Mouse (Mus musculus) urinary bladder, postnatal 4 days (tissue): ENCODE data around the gene Slit1.

ENCODE experiments used
- DNase-seq, 2 experiments: peaks; one replicate each; pipeline ENCODE4 v3.0.0; 2021 to 2022; ENCODE audit warnings: low spot score in 2 of 2

Slit1 gene

GRCm38 (mm10) chr19:41743396-41743795 lies at the start of gene Slit1:
TSS of gene Slit1 (minus strand) at chr19:41743665.
- no peak for DNase-seq

- no peak for DNase-seq
These were observed 49.5 kb upstream of the Slit1 start for GRCm38 (mm10) chr19:41792934-41793486.

- no peak for DNase-seq
These were observed 47.9 kb upstream of the Slit1 start for GRCm38 (mm10) chr19:41791384-41791783.

DNA sequence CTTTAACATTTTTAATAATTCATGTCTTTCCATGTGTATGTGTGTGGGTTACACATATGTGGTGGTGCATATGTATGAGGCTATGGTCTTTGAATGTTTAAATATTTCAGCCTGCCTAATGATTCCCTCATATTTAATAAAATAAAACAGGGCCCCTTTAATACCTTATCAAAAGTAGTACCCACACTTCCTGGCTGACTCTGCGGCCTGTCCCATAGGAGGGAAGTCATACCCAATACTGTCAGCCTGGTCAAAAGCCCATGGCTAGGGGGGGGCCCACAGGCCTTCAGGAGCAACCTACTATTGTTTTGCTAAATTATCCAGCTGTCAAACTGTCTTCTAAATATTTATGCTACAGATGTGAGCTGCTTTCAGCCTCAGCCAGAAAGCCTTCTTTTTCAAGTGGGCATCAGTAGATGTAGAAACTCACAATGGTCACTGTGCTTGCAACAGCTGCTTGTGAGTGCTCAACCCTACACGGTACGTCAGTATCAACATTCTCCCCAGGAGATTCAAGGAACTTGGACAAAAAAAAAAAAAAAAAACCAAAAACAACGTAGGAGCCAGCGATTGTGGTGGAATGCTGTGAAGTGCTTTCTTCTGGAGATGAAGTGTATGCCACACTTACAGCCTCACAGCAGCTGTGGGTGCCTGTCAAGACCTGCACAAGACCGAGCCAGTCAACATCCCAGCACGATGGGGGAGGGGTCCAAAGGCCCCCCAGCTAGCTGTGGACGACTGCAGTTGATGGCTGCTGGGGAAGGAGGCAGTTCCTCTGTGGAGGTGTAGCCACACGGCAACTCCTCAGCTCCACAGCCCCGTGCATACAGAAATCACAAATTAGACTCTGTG lies 45.9 kb upstream of the Slit1 start:
- DNase-seq: no peak

- DNase-seq: no peak
These were observed 43.4 kb upstream of the Slit1 start for GRCm38 (mm10) chr19:41786896-41787295.

DNA sequence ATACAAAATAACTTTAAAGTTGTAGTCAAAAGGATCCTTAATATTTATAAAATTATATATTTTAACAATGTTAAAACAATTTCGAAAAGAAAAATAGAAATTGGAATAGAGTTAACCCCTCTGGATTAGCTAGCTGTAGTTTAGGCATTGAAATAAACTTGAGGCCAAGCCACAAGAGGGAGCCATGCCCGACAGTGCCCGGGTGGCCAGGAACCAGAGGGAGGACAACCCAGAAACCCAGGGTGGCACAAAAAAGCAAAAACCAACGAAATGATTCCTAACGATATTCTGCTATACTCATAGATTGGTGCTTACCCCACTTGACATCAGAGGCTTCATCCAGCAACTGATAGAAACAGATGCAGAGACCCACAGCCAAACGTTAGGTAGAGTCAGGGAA lies 34.0 kb upstream of the Slit1 start:
- no peak for DNase-seq

- DNase-seq: no peak
These were observed 25.2 kb upstream of the Slit1 start for GRCm38 (mm10) chr19:41768711-41769110.

GRCm38 (mm10) chr19:41766628-41767027 lies 23.2 kb upstream of the Slit1 start:
- DNase-seq: no peak

DNA sequence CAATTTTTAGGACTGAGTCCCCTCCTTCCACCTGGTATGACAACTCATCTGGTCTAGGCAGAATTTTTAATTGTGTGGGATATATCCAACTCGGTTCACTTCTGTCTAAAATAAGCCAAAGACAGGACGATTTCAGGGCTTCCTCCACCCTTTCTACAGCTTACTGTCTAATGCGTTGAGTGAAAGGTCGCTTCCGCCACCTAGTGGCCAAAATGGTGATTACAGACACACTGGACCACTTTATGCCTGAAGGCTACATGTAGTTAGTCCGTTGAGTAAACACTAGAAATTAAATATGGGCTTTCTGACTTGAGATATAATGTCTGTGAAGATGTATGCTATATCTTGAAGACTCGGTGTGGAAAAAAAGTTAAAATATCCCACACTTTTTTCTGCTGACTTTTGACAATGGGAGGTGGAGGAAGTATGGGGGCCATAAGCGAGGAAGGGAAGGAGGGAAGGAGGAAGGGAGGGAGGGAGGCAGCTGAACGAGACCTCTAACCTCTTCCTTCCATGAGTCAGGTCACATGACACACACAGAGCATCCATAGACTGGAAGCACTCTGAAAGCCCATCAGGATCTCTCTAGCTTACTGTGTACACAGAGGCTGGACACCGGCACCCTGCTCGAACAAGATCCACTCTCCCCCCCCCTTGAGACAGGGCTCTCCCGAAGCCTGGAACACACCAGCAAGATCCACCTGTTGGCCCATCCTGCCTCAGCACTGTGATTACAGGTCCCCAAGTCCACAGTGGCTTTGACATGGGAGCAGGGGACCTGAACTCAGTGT lies 20.6 kb upstream of the Slit1 start:
- peak; percentile 72 to 90 for DNase-seq

- DNase-seq: no peak
These were observed 18.1 kb upstream of the Slit1 start for GRCm38 (mm10) chr19:41761529-41761928.

DNA sequence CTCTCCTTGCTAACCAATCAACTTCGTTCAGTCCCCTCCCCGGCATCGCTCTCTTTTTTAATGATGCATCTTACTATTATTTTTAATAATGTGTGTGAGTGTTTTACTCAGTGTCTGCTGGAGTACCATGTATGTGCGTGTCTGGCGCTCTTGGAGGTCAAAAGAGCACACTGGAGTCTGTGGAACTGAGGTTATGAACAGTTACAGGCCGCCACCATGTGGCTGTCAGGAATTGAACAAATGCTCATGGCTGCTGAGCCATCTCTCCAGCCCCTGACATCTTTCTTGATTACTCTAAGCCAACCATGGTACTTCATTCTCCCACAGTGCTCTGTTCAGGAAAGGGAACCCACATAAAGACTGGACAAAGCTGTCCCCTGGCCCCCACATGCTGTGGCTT lies 16.3 kb upstream of the Slit1 start:
- DNase-seq: no peak

GRCm38 (mm10) chr19:41759270-41759669 lies 15.8 kb upstream of the Slit1 start:
- DNase-seq: no peak

DNA sequence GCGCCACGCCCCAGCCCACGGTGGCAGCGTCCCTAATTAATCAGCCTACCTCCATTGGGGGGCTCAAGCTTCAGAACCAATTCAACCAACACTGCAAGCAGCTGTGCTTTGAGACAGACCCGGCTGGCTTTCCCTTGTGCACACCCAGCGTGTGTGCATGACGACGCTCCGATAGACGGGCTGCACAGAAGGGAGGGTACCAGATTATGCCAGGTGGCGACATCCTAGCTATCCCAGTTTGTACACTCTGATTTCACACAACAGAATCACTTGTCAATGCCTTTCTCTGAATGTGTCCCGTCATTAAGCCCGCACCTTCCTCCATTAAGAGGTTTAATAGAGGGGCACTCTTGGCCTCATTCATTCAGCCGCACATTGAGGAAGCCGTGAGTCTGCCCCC lies 11.3 kb upstream of the Slit1 start:
- DNase-seq: no peak

DNA sequence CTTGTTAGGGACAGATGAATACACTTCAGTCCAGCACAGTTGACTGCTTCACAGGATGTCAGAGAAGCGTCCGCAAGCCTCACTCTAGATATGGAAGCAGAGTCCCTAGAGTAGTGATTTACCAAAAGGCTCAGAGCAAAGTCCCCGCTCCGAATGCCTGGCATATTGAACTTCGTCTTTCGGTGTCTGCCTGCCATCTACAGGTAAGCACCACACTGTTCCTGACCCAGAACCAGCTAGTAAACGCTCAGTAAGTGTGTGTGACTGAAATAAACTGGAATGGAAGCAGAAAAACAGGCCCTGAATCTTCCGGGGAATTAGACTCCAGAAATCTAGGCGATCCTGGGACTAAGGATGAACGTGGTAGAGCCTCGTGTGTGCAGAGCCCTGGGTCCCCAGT lies 8.4 kb upstream of the Slit1 start:
- no peak for DNase-seq

- DNase-seq: no peak
These were observed 4.0 kb upstream of the Slit1 start for GRCm38 (mm10) chr19:41747436-41747835.

GRCm38 (mm10) chr19:41745941-41746557 lies 2.6 kb upstream of the Slit1 start:
- DNase-seq: no peak

GRCm38 (mm10) chr19:41738896-41739295 lies 4.6 kb downstream of the Slit1 start:
- DNase-seq: no peak

DNA sequence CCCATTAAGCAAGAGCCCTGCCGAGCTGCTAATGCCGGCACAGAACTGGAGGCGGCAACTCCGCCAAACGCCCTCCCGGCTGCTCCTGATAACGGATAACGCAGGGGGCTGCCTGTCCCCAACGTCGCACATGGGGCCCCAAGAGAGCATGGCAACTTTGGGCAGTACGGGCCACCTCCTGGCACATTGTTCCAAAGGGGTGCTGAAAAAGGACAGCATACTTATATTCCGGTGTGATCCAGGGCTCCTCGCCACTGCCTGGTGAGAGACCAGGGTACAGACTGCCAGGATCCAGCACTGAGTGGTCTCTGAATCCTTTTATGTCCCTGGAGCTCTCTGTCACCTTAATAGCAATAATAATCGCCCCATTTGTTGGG lies 5.0 kb downstream of the Slit1 start:
- DNase-seq: no peak

DNA sequence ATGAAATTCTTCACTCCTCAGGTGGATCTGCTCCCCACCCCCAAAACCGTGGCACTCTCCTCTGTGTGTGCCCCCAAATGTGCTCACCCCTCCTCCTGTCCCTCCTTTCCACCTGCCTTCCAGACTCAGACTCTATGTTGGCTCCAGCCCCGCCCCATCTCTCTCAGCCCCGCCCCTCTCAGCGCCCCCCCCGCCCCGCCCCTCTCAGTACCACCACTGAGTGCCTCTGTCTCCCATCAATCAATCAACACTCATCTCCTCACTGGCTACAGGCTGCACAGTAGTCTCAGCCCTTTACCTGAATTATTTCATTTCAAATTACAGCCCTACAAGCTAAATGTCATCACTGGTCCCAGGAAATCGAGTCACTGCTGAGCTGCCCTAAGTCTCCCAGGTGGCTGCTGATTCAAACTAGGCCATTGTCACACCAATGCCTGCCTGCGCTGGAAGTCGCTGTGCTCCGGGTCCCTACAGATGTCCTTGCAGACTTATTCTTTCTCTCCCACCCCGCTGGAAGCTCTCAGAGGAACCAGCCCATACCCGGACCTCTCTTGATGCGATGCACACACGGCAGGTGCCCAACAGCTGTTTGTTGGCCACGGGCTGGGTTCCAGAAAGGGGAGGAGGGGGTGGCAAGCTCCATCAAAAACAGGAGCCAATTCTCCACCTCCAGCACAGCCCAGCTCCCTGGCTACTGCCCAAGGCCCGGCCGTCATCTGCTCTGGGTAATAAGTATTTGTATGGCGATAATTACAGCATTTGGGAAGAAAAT lies 5.6 kb downstream of the Slit1 start:
- DNase-seq: no peak

DNA sequence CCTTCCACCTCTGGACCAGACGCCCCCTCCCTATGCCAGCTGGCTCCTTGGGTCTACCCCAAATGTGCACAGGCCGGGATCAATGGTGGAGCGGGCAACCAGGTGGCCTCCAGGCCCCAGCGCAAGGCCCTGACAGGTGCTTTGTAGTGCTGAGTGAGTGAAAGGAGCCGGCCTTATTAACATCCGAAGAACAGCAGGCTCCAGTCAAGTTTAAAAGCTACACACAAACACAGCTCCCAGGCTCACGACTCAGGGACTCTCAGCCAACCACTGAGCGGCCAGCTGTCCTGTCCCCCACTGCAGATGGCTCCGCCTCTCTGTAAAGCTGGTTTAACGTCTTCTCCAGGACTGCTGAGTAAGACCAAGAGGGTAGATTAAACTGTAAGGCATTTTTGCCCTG lies 8.8 kb downstream of the Slit1 start:
- no peak for DNase-seq

DNA sequence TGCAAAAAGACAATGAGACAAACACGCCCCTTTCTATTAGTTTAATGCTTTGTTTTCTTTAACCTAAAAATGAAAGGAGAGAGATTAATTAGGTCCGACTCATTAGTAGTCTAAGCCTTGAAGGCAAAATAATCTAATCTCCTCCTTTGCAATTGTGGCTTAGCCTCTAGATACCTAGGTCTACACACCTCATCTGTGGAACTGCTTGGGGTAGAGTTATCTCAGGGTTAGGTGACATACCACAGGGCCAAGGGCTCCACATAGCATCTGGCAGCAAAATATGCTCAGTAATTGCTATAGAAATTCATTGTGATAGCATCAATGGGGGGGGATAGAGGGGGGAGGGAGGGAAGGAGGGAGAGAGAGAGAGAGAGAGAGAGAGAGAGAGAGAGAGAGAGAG lies 18.0 kb downstream of the Slit1 start:
- DNase-seq: no peak
